Mouse (Mus musculus): ENCODE results near the gene H2al1a. TPM values are rescaled to one million over a fixed set of nuclear protein-coding genes. Genes with fewer than 3 reads are reported as not detected.

H2al1a gene
- polyA plus RNA-seq, 2 experiments: not detected

- no peak overlapping the region for H3K27ac ChIP-seq
- H3K4me1 ChIP-seq (replicated peaks; ENCODE audit: control insufficient read depth in 2 of 2, insufficient read depth in 2 of 2, low read length in 1 of 2): no peaks in the 10 kb centered on the region
- H3K4me2 ChIP-seq (ENCODE audit: low read depth): no peak overlapping the region
- H3K36me3 ChIP-seq (replicated peaks; ENCODE audit: control insufficient read depth, insufficient read depth, low read depth): no peaks in the 10 kb centered on the region
- DNase-seq (ENCODE audit: low read depth in 3 of 3, low spot score in 3 of 3) (no peak), ATAC-seq (ENCODE audit: insufficient read depth) (no peak)
- no peaks in the 10 kb centered on the region for H3K27me3 ChIP-seq (ENCODE audit: control insufficient read depth, insufficient read depth, low read length)
- no peak overlapping the region for H3K4me3 ChIP-seq (ENCODE audit: insufficient read depth in 1 of 2, low read depth in 2 of 2, low read length in 2 of 2)
- H3K9ac ChIP-seq (replicated peaks): no peak overlapping the region
- 66% methylated on average over 8 of the region's 8 CpGs for WGBS (ENCODE audit: insufficient replicate concordance)
- no peaks in the 10 kb centered on the region for H3K9me3 ChIP-seq (ENCODE audit: control insufficient read depth, low read length)
- no peak for TF ChIP-seq CTCF (IDR thresholded peaks at IDR 0.05; ENCODE audit: low read depth)
- TF ChIP-seq EP300 (IDR thresholded peaks at IDR 0.05; ENCODE audit: low read depth): no peak
Observed at GRCm38 (mm10) chrX:11264918-11265317, 34.1 kb upstream of the H2al1a start.

GRCm38 (mm10) chrX:11267791-11268190 is 31.3 kb upstream of the H2al1a start:
- H3K36me3 ChIP-seq (replicated peaks; ENCODE audit: control insufficient read depth, insufficient read depth, low read depth): no peaks in the 10 kb centered on the region
- no peak overlapping the region for H3K4me2 ChIP-seq (ENCODE audit: low read depth)
- H3K9me3 ChIP-seq (ENCODE audit: control insufficient read depth, low read length): no peaks in the 10 kb centered on the region
- no peak overlapping the region for H3K27ac ChIP-seq
- WGBS (ENCODE audit: insufficient replicate concordance): 46% methylated on average over 7 of the region's 7 CpGs
- no peak for TF ChIP-seq EP300 (IDR thresholded peaks at IDR 0.05; ENCODE audit: low read depth)
- no peak for TF ChIP-seq CTCF (IDR thresholded peaks at IDR 0.05; ENCODE audit: low read depth)
- H3K9ac ChIP-seq (replicated peaks): no peak overlapping the region
- no peak overlapping the region for H3K4me3 ChIP-seq (ENCODE audit: insufficient read depth in 1 of 2, low read depth in 2 of 2, low read length in 2 of 2)
- ATAC-seq (ENCODE audit: insufficient read depth) (no peak), DNase-seq (ENCODE audit: low read depth in 3 of 3, low spot score in 3 of 3) (no peak)
- H3K27me3 ChIP-seq (ENCODE audit: control insufficient read depth, insufficient read depth, low read length): no peaks in the 10 kb centered on the region
- H3K4me1 ChIP-seq (replicated peaks; ENCODE audit: control insufficient read depth in 2 of 2, insufficient read depth in 2 of 2, low read length in 1 of 2): no peaks in the 10 kb centered on the region

GRCm38 (mm10) chrX:11269074-11269473 is 30.0 kb upstream of the H2al1a start:
- DNase-seq (ENCODE audit: low read depth in 3 of 3, low spot score in 3 of 3): no peak
- no peak for ATAC-seq (ENCODE audit: insufficient read depth)

GRCm38 (mm10) chrX:11273190-11273589 is 25.9 kb upstream of the H2al1a start:
- Histone ChIP-seq H3K27ac (no peak overlapping the region), H3K4me1 (replicated peaks; ENCODE audit: control insufficient read depth in 2 of 2, insufficient read depth in 2 of 2, low read length in 1 of 2) (no peaks in the 10 kb centered on the region), H3K4me3 (ENCODE audit: insufficient read depth in 1 of 2, low read depth in 2 of 2, low read length in 2 of 2) (no peak overlapping the region), H3K9ac (replicated peaks) (no peak overlapping the region), H3K27me3 (ENCODE audit: control insufficient read depth, insufficient read depth, low read length) (no peaks in the 10 kb centered on the region), H3K9me3 (ENCODE audit: control insufficient read depth, low read length) (no peaks in the 10 kb centered on the region), H3K4me2 (ENCODE audit: low read depth) (no peak overlapping the region), H3K36me3 (replicated peaks; ENCODE audit: control insufficient read depth, insufficient read depth, low read depth) (no peaks in the 10 kb centered on the region)
- TF ChIP-seq EP300 (IDR thresholded peaks at IDR 0.05; ENCODE audit: low read depth) (no peak), CTCF (IDR thresholded peaks at IDR 0.05; ENCODE audit: low read depth) (no peak)
- 57% methylated on average over 3 of the region's 3 CpGs for WGBS (ENCODE audit: insufficient replicate concordance)
- DNase-seq (ENCODE audit: low read depth in 3 of 3, low spot score in 3 of 3): no peak
- no peak for ATAC-seq (ENCODE audit: insufficient read depth)

More at GRCm38 (mm10) chrX:11269074-11269473, 30.0 kb upstream of the H2al1a start:
- H3K4me1 ChIP-seq (replicated peaks; ENCODE audit: control insufficient read depth in 2 of 2, insufficient read depth in 2 of 2, low read length in 1 of 2): no peaks in the 10 kb centered on the region
- no peaks in the 10 kb centered on the region for H3K27me3 ChIP-seq (ENCODE audit: control insufficient read depth, insufficient read depth, low read length)
- H3K27ac ChIP-seq: no peak overlapping the region
- WGBS (ENCODE audit: insufficient replicate concordance): 78% methylated on average over 3 of the region's 3 CpGs
- no peak overlapping the region for H3K4me2 ChIP-seq (ENCODE audit: low read depth)
- TF ChIP-seq EP300 (IDR thresholded peaks at IDR 0.05; ENCODE audit: low read depth): no peak
- H3K4me3 ChIP-seq (ENCODE audit: insufficient read depth in 1 of 2, low read depth in 2 of 2, low read length in 2 of 2): no peak overlapping the region
- H3K9ac ChIP-seq (replicated peaks): no peak overlapping the region
- H3K36me3 ChIP-seq (replicated peaks; ENCODE audit: control insufficient read depth, insufficient read depth, low read depth): no peaks in the 10 kb centered on the region
- no peaks in the 10 kb centered on the region for H3K9me3 ChIP-seq (ENCODE audit: control insufficient read depth, low read length)

- Histone ChIP-seq H3K4me1 (replicated peaks; ENCODE audit: control insufficient read depth in 2 of 2, insufficient read depth in 2 of 2, low read length in 1 of 2) (no peaks in the 10 kb centered on the region), H3K27ac (no peak overlapping the region), H3K9me3 (ENCODE audit: control insufficient read depth, low read length) (no peaks in the 10 kb centered on the region), H3K36me3 (replicated peaks; ENCODE audit: control insufficient read depth, insufficient read depth, low read depth) (no peaks in the 10 kb centered on the region), H3K9ac (replicated peaks) (no peak overlapping the region), H3K4me2 (ENCODE audit: low read depth) (no peak overlapping the region), H3K27me3 (ENCODE audit: control insufficient read depth, insufficient read depth, low read length) (no peaks in the 10 kb centered on the region), H3K4me3 (ENCODE audit: insufficient read depth in 1 of 2, low read depth in 2 of 2, low read length in 2 of 2) (no peak overlapping the region)
- ATAC-seq (ENCODE audit: insufficient read depth) (no peak), DNase-seq (ENCODE audit: low read depth in 3 of 3, low spot score in 3 of 3) (no peak)
- 50% methylated on average over 6 of the region's 6 CpGs for WGBS (ENCODE audit: insufficient replicate concordance)
- no peak for TF ChIP-seq CTCF (IDR thresholded peaks at IDR 0.05; ENCODE audit: low read depth)
- TF ChIP-seq EP300 (IDR thresholded peaks at IDR 0.05; ENCODE audit: low read depth): no peak
Observed at GRCm38 (mm10) chrX:11277083-11277482, 22.0 kb upstream of the H2al1a start.

All from liver, embryonic 14.5 days (tissue).